Mouse (Mus musculus): ENCODE measurements around the gene Nfe2l2. TPM values are rescaled to one million over a fixed set of nuclear protein-coding genes. Genes with fewer than 3 reads are reported as not detected.
"Not testable (repeated sequence)": the region's sequence is repeated elsewhere in the genome, so short reads cannot be mapped to it uniquely, and the experiment has no call there.

The Nfe2l2 gene
- total RNA-seq, 2 experiments from 2014 or later = 25.6 to 31.3 TPM

GRCm38 (mm10) chr2:75716046-75717016 is 11.9 kb upstream of the Nfe2l2 start:
- intact Hi-C loops (cut with DNase I; ENCODE audit: low total_unique reads) = no loop called here
- DNase-seq = no peak

GRCm38 (mm10) chr2:75714766-75715165 is 10.3 kb upstream of the Nfe2l2 start:
- intact Hi-C loops (cut with DNase I; ENCODE audit: low total_unique reads) = no loop called here
- DNase-seq = no peak

GRCm38 (mm10) chr2:75713083-75713482 is 8.6 kb upstream of the Nfe2l2 start:
- DNase-seq = no peak
- intact Hi-C loops (cut with DNase I; ENCODE audit: low total_unique reads) = no loop called here

GRCm38 (mm10) chr2:75707420-75707819 is 3.0 kb upstream of the Nfe2l2 start:
- no peak for DNase-seq
- intact Hi-C loops (cut with DNase I; ENCODE audit: low total_unique reads) = no loop called here

- intact Hi-C loops (cut with DNase I; ENCODE audit: low total_unique reads) = no loop called here
- no peak for DNase-seq
Measured at GRCm38 (mm10) chr2:75706435-75706834, 2.0 kb upstream of the Nfe2l2 start.

GRCm38 (mm10) chr2:75705162-75705752 is 816 bp upstream of the Nfe2l2 start:
- DNase-seq = peak; percentile 52

GRCm38 (mm10) chr2:75703375-75704181 is 863 bp downstream of the Nfe2l2 start:
- DNase-seq = peak; percentile 93
- intact Hi-C loops (cut with DNase I; ENCODE audit: low total_unique reads) = no loop called here

More at GRCm38 (mm10) chr2:75705162-75705752, 816 bp upstream of the Nfe2l2 start:
- intact Hi-C loops (cut with DNase I; ENCODE audit: low total_unique reads) = no loop called here

- intact Hi-C loops (cut with DNase I; ENCODE audit: low total_unique reads) = no loop called here
- no peak for DNase-seq
Measured at GRCm38 (mm10) chr2:75702588-75702976, 1.9 kb downstream of the Nfe2l2 start.

- DNase-seq = no peak
- intact Hi-C loops (cut with DNase I; ENCODE audit: low total_unique reads) = no loop called here
Measured at GRCm38 (mm10) chr2:75701822-75702587, 2.4 kb downstream of the Nfe2l2 start.

- intact Hi-C loops (cut with DNase I; ENCODE audit: low total_unique reads) = no loop called here
- DNase-seq = no peak
Measured at GRCm38 (mm10) chr2:75701207-75701606, 3.2 kb downstream of the Nfe2l2 start.

GRCm38 (mm10) chr2:75700543-75700942 is 3.9 kb downstream of the Nfe2l2 start:
- DNase-seq = no peak
- intact Hi-C loops (cut with DNase I; ENCODE audit: low total_unique reads) = no loop called here

- intact Hi-C loops (cut with DNase I; ENCODE audit: low total_unique reads) = no loop called here
- DNase-seq = no peak
Measured at GRCm38 (mm10) chr2:75698874-75699273, 5.6 kb downstream of the Nfe2l2 start.

- DNase-seq = no peak
- intact Hi-C loops (cut with DNase I; ENCODE audit: low total_unique reads) = no loop called here
Measured at GRCm38 (mm10) chr2:75698007-75698406, 6.4 kb downstream of the Nfe2l2 start.

GRCm38 (mm10) chr2:75697222-75697621 is 7.2 kb downstream of the Nfe2l2 start:
- DNase-seq = no peak
- intact Hi-C loops (cut with DNase I; ENCODE audit: low total_unique reads) = no loop called here

GRCm38 (mm10) chr2:75696371-75696770 is 8.1 kb downstream of the Nfe2l2 start:
- DNase-seq = no peak
- intact Hi-C loops (cut with DNase I; ENCODE audit: low total_unique reads) = no loop called here

- intact Hi-C loops (cut with DNase I; ENCODE audit: low total_unique reads) = no loop called here
- DNase-seq = no peak
Measured at GRCm38 (mm10) chr2:75695676-75696350, 8.6 kb downstream of the Nfe2l2 start.

- DNase-seq; intact Hi-C loops (cut with DNase I; ENCODE audit: low total_unique reads): not testable (repeated sequence)
Measured at GRCm38 (mm10) chr2:75694926-75695325, 9.5 kb downstream of the Nfe2l2 start.

GRCm38 (mm10) chr2:75692369-75692768 is 12.1 kb downstream of the Nfe2l2 start:
- DNase-seq = no peak

GRCm38 (mm10) chr2:75691316-75691715 is 13.1 kb downstream of the Nfe2l2 start:
- no peak for DNase-seq
- intact Hi-C loops (cut with DNase I; ENCODE audit: low total_unique reads) = no loop called here

More at GRCm38 (mm10) chr2:75692369-75692768, 12.1 kb downstream of the Nfe2l2 start:
- intact Hi-C loops (cut with DNase I; ENCODE audit: low total_unique reads) = no loop called here
